Mouse (Mus musculus) kidney, postnatal 25 days (tissue): ENCODE measurements at regions not wholly inside any gene's neighbourhood (a gene's known extent, or its start where the extent isn't known, plus 50 kb on each side); places are given as distances from the start of the nearest gene placed in this dataset.
A peak's percentile ranks its signal among the peaks of the same experiment; 100 is the strongest.

Experiments used
- DNase-seq, 2 experiments: peaks; one replicate each; pipeline ENCODE4 v3.0.0; 2021; ENCODE audit warnings: mixed read lengths in 2 of 2

DNA sequence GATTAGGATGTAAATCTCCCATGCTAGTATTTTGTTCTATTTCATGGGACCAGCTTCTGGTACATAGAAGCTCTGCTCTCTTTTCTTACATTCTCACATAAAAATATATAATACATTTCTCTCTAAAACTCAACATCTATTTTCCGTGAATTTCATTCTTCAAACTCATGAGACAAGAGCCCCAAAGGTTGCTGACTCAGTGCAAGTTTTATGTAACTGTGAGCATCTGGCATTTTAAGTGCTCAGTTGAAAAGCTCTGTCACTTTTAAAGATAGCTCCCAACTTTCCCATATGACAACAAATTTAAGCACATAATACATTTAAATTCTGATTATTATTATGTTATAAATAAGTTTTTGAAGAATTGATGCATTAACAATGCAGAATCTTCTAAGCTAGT lies 268.5 kb downstream of the AW209491 start:
- DNase-seq = no peak

DNA sequence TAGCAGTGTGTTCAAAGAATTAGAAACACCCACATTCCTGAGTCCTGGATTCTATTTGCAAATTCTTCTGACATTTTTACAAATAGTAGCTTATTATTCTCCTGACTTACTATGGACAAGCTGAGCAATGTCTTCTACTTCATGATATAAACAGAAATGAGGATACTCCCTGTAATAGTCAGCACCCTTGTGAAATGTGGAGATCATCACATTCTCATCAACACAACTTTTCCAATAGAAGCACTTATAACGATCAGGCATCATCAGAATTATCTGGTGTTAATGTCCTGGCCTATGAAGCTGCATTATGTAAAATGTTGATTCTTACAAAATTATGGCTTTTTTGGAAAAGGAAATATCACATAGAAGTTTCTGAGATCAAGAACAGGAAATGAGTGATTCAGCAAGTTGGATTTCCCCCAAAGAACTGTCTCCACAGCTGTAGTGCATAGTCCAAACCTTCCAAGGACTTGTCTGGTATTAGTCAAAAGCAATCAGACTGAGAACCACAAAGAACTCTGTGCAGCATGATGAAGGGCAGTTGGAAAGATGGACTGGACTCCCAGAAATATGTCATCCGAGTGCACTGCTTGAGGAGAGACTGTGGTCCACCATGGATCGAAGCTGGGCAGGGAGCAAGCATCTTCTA lies 300.3 kb downstream of the AW209491 start:
- DNase-seq = no peak

DNA sequence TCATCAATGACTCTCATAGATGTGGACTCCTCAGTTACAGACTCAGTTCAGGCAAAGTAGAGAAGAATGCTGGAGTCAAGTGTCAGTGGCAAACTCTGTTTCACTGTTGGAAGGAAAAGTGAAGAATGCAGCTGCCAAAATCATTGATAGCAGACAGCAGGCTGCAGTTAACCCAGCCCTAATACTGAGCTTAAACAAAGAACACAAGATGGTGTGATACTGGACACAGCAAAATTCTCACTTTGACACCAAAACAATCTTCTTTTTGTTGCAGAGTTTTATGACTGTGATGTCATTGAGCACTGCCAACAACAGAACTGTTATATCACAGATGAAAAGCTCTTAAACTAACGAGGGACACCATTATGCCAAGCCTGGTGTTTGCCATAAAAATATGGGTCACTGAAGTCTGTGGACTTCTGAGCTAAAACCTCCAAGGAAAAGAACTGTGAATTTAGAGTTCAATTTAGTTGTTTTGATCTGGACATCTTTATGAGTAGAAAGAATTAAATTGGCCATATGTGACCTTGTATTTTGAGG lies 336.3 kb downstream of the AW209491 start:
- DNase-seq = no peak

DNA sequence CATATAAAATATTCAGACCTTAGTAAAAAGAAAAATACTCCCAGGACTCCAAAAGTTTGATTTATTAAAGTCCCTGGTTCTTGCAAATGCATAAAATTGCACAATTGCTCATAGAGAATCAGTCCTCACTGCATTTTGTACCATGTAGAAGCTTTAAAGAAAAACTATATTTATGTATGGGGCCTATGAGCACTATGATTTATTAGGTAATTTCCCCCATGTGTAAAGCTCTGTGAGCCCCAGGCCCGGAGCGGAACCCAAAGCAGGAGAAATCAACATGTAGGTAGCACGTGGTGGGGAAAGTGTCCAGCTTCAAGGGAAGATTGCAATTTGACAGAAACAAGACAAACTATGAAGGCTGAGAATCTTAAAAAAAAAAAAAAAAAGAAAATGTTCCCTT lies 372.7 kb downstream of the AW209491 start:
- no peak for DNase-seq

DNA sequence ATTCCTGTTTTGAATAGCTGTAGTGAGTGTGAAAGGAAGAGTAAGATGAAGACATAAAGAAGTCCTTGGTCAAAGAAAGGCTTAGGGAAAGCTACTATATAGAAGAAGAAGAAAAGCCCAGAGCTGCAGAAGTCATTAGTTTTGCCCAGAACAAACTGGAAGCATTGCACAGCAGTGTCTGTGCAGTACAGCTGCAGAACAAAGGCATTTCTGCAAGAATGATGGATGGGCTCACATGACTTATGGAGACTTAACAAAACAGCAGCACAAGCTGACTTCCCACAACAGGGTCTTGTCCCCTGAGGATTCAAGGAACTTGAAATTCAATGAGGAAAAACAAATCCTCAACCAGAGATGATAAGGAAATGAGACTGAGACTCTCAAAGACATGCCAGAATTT lies 381.7 kb downstream of the AW209491 start:
- peak in 1 of 2 experiments; percentile 6 for DNase-seq

DNA sequence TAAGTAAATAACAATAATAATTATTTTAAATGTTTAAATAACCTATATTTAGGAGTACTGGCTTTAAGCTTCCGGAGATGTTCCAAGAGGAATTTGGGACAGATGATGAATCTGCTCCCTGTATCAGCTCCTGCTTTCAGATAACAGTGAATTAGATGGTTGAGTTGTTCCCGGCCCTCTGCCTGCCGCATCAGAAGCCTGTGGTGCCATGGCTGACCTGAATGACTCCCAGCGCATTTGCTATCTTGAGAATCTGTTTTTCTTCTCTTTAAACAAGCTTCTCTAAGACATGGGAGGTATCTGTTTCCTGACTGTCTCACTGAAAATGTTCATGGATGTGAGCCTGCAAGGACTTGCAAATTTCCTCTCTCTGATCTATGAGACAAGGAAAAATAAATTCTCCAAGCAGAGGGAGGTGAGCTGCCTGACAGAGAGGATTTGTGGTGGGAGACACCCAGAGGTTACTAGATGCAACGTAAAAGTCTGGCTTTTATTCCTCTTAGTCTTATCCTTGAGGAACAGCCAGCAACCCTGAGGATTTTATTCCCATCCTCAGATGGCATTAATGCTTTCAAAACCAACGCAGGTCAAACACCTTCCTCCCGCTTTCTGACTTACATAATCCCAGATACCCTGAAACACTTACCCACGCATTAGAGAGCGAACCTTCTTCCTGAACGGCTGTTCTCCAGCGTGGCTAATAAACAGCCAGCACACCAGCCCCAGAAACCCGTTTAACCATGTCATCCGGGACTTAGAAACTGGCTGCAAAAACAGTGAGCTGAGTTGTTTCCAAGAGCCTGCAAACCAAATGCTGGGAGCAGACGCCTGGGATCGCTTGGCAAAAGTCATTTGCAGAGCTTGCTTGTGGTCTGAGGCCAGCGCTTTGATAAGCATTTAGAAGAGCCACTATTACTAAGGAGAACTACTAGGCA lies 389.1 kb downstream of the AW209491 start:
- DNase-seq = peak; percentile 9 to 46

DNA sequence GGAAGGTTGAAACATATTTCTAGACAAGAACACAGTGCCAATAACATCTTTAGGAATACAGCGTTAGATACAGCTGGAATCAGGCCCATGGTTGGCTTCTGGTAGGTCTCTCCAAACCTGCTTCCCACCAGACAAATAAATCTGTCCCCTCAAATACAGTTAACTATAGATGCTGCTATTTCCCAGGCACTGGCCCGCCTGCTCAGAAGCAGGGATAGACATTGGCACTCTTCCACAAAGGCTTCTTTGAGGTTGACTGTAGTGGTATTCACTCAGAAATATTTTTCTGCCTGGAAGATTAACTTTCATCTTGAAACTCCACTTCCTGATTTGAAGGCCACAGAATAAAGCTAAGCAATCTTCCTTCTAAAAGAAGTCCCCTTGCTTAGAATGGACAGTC lies 396.6 kb downstream of the AW209491 start:
- no peak for DNase-seq

DNA sequence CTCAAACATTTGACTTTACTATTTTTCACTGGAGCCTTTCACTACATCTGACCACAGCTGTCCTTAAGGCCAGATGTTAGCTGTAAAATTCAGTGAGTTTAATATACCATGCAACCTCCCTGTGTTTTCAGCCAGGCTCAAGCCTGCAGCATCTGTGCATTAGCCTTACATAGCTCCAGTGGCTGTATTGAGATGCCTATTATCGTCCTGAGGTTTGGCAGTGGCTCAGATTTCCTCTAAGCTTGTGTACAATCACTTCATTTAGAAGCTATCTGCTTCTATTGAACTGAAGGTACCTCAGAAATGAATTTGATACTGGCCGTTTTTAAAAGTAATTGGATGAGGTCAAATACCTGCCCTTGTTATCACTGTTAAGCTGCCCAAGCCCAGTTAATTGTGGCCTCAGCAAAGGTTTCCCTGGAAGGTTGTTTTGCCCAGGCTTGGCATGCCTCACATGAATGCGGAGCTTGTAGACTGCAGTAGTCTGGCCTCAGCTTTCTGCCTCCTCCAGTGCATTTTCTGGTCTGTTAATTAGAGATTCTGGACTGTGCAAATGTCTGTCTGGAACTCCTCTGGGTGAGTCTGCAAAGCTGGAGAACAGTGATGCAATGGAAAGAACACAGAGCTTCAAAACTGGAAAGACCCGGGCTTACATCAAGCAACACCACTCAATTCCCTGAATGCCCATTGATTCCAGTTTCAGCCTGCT lies 410.2 kb upstream of the Gli3 start:
- no peak for DNase-seq

DNA sequence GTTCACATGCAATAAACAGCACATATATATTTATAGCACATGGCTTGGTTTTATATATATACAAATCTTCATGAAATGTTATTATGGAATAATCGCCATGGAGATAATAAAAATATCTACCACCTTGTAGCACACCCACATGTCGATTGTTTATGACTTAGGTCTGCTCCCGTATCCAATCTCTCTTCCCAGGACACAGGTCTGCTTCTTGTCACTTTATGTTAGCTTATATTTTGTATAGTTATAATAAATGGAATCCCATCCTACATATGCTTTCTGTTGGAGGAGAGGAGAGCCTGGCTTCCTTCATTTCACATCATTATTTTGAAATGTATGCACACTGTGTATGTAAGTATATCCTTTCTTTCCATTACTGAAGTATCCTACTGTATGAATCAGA lies 408.3 kb upstream of the Gli3 start:
- no peak for DNase-seq

DNA sequence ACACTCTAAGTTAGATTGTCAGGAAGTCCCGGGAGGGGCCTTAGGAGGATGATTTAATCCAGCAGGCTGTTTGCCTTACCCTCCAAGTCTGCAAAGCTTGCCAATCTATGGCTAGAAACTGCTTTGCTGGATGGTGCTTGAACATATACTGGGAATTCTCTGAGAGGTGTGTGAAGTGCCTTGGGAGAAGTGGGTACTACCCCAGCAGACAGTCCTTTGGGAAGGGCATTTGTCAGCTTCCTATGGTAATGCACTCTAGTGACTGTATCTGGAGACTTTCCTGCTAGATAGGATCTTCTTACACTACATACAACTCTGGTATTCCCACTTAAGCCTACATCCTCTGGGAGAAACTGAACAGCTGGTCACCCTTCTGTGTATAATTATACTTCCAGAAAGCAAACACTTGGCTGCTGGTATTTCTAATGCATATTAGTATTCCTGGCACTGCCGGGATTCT lies 384.4 kb upstream of the Gli3 start:
- DNase-seq = no peak

DNA sequence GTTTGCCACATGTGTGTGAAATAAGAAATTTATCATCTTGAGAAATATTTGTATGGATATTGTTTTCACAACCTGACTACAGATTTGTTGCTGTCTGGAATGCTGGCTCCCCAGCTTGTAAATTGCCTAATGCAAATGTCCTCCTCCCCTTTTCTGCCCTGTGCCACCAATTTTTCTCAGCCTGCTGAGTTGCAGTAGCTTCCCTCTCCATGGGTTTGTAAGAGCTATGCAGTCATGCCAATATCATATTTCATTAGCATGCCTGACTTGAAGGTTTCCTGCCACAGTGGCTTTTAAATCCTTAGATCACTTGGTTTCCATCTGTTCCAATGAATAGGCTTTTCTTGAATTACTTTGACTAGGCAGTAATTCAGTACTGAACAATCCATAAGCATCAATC lies 383.9 kb upstream of the Gli3 start:
- no peak for DNase-seq

DNA sequence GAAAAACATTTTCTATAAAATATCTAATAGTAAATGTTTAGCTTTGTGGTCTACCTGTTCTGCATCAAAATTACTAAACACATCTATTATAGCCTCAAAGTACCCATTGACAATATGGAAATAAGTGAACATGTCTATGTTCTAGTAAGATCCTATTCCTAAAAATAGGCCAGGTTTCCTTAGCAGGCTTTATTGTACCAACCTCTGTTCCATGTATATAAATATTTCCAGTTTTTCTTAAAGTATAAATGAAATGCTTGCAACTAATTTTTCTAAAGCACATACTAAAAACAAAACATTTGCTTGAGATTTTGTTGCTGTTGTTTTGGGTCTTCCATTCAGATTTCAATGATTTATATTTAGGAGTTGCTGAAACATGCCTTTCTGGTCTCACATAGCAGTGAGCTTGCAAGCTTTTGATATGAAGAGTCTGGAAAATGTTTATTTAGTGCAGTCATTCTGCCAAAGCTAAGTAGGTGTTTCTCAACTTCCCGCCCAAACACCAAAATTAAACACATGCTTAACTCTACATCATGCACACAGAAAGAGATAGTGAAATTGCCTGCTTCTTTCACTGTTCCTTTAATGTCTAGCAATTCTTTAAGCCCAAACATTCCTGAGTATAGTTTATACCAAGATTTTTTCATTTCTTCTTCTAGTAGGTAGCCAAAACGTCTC lies 380.6 kb upstream of the Gli3 start:
- DNase-seq = no peak

DNA sequence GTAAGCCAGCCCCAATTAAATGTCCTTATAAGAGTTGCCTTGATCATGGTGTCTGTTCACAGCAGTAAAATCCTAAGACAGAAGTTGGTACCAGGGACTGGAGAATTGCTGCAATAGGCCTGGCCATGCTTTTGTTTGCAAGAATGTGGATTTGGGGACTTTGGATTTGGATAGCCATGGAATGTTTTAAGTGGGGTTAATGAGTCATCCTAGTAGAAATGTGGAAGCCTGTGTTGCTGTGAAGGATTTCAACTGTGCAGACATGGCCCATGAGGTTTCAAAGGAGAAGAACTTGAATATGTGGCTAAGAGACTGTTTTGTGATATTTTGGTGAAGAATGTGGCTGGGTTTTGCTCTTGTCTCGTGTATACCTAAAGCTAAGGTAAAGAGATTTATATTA lies 368.2 kb upstream of the Gli3 start:
- no peak for DNase-seq

DNA sequence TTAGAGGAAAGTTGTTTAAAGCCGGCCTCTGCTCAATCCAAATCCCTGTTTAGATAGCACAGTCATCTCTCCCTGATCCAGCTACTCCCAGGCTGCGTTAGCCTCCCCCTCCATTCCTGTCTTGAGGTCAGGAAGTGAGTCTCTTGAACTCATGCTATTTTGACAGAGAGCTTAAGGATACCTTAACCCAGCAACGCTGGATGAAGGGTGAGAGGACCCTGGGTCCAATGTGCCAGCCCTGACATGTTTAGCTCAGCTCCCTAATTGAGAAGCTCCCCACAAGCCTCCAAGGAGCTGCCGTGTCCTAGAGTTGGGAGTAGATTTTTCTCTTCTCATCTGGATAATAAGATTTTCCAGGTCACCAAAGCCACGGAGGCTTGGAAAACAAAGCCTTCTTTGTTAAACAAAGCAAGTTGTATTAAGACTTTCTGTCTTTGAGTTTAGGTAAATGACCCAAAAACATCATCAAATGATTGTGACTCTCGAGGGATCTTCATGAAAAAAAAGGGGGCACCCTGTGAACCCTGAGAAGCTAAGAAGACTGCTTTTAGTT lies 355.2 kb upstream of the Gli3 start:
- DNase-seq = no peak

DNA sequence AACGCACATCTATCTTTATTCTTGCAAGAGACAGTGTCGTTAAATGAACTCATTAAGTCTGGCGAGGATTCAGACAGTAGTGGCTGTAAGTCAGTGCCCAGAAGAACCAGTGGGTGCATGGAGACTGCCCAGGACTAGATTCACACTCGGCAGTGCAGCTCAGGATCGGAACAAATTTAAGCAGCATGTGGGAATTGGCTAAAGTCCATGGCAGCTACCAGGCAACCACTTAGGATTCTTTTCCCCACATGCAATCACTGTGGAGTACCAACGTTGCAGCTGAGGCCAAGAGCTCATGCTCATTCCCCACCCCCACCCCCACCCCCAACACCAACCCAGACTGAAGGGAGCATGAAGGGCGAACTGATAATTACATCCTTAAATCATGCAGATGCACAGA lies 349.7 kb upstream of the Gli3 start:
- no peak for DNase-seq

DNA sequence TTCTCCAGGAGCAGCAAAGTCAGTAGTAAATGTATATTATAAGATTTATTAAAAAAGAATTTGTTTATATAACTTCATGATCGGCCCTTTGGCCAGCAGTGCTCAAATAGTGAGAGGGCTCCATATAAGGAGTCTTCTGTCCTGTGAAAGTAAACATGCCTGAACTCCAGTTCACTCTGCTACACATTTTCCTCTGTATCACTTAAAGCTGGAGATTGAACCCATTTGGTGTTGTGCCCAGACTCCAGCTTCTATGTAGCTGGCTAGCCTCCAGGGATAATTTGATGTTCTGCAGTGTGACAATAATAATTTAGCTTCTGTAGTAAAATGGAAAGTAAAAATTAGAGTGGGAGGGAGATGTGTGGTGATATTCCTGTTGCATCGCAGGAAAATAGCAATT lies 332.8 kb upstream of the Gli3 start:
- DNase-seq = no peak

DNA sequence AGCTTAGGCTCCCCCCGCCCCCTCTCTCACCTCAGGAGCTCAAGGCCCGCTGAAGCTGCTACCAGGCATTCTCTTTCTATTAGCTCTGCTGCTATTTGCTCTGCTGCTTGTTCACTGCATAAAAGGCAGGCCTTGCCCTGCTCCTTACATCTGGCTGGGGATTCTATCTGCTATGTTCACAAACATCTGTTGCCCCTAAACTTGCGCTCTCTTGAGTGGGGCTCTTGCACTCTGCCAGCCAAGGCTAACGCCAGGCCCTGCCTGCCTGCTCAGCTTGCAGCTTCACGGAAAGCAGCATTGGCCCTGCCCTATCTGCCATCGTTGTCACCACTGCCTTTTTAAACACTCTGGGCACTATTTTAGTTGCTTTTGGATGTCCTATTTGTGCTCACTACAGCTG lies 316.9 kb upstream of the Gli3 start:
- DNase-seq = no peak

DNA sequence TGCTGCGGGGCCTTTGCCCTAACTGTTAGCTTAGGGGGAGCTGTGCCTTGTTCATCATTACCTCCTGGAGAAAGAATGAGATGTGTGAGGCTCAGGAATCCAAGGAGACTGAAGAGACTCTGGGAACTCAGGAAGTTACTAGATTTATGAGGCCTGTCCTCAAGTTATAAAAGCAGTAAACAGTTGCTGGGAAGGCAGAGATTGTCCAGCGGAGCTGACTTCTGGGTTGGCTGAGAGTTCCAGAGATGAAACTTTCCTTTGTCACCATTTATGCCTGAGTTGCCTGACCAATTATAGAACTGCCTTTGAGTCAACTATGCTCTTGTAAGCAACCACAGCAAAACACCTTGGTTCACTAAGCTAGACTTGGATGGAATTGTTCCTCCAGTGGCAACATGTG lies 282.1 kb upstream of the Gli3 start:
- DNase-seq = no peak

DNA sequence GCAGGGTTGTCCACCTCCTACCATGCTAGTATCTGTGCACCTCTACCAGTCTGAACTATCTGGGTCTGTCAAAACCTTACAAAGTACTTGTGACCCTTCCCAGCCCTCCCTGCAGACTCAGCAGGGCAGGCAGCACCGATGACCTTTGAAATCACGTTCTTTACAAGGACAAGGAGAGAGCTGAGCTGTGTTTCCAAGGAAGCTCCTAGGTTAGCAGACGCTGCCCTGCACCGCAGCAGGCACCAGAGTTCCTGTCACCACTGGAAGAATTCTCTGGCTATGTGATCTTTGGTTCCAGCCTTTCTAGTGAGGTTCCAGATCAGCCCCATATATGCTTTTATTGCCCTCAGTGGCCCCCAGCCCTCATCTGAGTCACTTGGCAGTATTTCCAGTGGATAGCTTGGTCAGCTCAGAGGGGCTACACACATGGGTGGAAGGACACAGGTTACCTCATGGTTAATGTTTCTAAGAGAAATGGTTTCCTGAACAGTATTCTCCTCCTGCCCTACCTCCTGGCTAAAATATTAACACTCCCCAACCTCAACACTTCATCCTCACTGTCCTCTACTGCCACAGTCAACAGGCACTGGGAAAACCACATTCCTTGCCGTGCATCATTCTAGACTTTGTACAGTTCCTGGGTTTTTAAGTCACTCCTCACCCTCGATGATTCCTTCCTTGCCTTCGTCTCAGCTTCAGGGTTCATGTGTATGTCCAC lies 251.2 kb upstream of the Gli3 start:
- DNase-seq = peak; percentile 10 to 34

DNA sequence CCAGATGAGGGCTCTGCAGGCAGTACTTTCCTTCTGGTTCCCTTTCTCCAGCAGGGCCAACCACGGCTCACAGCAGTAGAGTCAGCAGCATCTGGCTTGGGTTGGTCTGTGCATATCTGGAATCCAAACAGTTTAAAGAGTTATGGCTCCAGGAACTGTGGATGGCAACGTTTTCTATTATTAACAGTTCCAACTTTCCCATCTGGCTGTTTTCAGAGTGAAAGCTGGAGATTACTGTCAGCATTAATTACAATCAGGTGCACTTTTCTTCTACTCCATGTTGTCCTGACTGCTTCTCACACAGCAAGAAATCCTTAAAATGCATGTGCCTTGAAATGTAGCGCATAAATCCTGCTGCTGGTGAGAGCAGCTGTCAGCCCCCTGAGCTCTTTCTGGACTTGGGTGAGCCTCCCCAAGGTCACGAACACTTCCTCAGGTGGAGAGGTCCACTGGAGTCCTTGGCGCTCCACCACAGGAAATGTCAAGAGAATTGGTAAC lies 250.6 kb upstream of the Gli3 start:
- DNase-seq = peak; percentile 3 to 38

DNA sequence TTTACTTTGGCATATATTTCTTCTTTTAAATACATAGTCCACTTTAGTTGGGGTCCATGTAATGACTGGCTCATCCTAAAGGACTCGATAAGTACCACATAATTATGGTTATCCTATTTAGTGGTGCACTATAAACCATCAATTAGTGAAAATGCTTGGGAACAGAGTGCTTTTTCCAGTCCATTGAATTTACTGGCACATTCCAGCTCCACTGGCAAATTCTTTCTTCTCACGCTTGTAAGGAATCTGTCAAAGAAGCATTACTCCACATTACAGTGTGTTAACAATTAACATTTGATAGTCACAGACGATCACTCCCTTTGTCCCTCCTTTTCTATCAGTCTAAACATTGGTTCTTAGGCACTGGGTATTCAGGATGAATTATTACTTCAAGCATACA lies 241.7 kb upstream of the Gli3 start:
- DNase-seq = no peak

DNA sequence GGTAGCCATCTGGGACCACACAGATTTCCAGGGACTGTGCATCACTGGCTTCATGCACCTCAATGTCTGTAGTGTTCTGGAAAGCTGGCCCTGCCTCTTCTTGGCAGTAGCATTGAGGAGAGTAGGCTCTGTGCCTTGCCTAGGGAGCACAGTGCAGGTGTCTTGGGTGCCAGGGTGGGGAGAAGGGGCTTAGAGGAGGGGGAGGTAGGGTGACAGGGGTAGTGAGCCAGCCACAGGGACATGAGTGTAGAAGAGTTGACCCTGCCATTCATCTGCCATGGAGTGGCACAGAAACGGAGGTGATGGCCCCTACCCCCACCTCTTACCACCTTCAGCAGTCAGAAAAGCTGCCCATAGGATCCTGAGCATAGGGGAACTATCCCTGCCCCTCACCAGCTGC lies 235.4 kb upstream of the Gli3 start:
- DNase-seq = no peak
